In the genomic region with DNA sequence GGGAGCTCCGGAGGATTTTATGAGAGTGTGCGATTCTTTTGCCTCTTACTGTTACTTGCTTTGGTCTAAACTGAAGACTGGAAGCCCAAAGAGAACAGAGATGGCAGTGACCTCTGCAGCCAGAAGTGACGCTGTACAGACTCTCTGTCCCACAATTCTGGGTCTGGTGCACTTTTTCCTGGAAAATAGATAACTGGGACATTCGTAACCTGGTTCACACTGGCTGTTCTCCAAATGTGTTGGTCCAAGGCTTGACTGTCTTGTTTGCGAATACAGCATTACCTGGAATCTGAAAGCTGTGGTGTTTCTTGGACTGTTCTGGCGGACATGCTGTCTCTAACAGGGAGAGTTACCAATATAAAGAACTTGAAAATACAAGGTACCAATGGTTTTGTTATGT, we compare ENCODE assay signal across 35 mouse cellular contexts.
"Had no signal": no experiment of that assay in that cellular context is flagged by ENCODE, and none has a peak within 500 bp of the region (broad histone marks: within the 10 kb centered on the region; RNA-seq: fewer than 3 reads in every experiment).

No protein-coding gene starts in this region.

- H3K9me3 ChIP-seq: heart, embryonic 10.5 days; heart, embryonic 12.5 days; heart, embryonic 13.5 days; heart, embryonic 15.5 days; hindbrain, embryonic 10.5 days; hindbrain, embryonic 12.5 days; hindbrain, embryonic 13.5 days; hindbrain, embryonic 15.5 days; intestine, embryonic 15.5 days; kidney, embryonic 15.5 days had no signal

- DNase-seq: heart, adult 2 months; heart, postnatal 10 days; heart, postnatal 14 days; heart, postnatal 36 days; heart, postnatal 4 days; kidney, adult 11 months; kidney, adult 18-20 months; kidney, adult 2 months; kidney, adult 8-10 months; kidney, adult 9 months; kidney, postnatal 10 days; kidney, postnatal 14 days; kidney, postnatal 25 days; kidney, postnatal 36 days; kidney, postnatal 4 days; layer of hippocampus, adult 9-11 months had no signal

- H3K4me3 ChIP-seq: heart, adult 2 months; heart, embryonic 10.5 days; heart, embryonic 12.5 days; heart, embryonic 13.5 days; heart, embryonic 15.5 days; hindbrain, embryonic 10.5 days; hindbrain, embryonic 12.5 days; hindbrain, embryonic 13.5 days; hindbrain, embryonic 15.5 days; intestine, embryonic 15.5 days; kidney, embryonic 15.5 days; layer of hippocampus, adult 2 months had no signal

- H3K27ac ChIP-seq: heart, adult 2 months; heart, embryonic 10.5 days; heart, embryonic 13.5 days; heart, embryonic 15.5 days; hindbrain, embryonic 10.5 days; hindbrain, embryonic 12.5 days; hindbrain, embryonic 13.5 days; hindbrain, embryonic 14.5 days; hindbrain, embryonic 15.5 days; hindbrain, postnatal 0 days; intestine, embryonic 15.5 days; kidney, embryonic 15.5 days; kidney, postnatal 0 days; layer of hippocampus, adult 2 months had no signal

- H3K4me2 ChIP-seq: heart, embryonic 11.5 days; heart, embryonic 12.5 days; heart, embryonic 13.5 days; heart, embryonic 15.5 days; hindbrain, embryonic 12.5 days; hindbrain, embryonic 13.5 days; hindbrain, embryonic 14.5 days; hindbrain, embryonic 15.5 days; intestine, embryonic 15.5 days; kidney, embryonic 15.5 days had no signal

- H3K9ac ChIP-seq: heart, embryonic 12.5 days; heart, embryonic 13.5 days; heart, embryonic 15.5 days; hindbrain, embryonic 12.5 days; hindbrain, embryonic 13.5 days; hindbrain, embryonic 14.5 days; hindbrain, embryonic 15.5 days; intestine, embryonic 15.5 days; kidney, embryonic 15.5 days had no signal

- ATAC-seq: hindbrain, embryonic 16.5 days; hindbrain, postnatal 0 days; inflammation-experienced regulatory T-cells, adult 6 months; intestine, embryonic 15.5 days; intestine, embryonic 16.5 days; intestine, postnatal 0 days had no signal

- H3K4me1 ChIP-seq: heart, embryonic 10.5 days; heart, embryonic 12.5 days; heart, embryonic 15.5 days; intestine, embryonic 15.5 days had no signal

- H3K36me3 ChIP-seq: heart, embryonic 10.5 days; heart, embryonic 12.5 days; heart, embryonic 13.5 days; heart, embryonic 15.5 days; hindbrain, embryonic 10.5 days; hindbrain, embryonic 12.5 days; hindbrain, embryonic 13.5 days; hindbrain, embryonic 15.5 days; intestine, embryonic 15.5 days; kidney, embryonic 15.5 days had no signal

- H3K27me3 ChIP-seq: heart, embryonic 12.5 days; heart, embryonic 15.5 days; hindbrain, embryonic 12.5 days; hindbrain, embryonic 13.5 days; hindbrain, embryonic 15.5 days; intestine, embryonic 15.5 days; kidney, embryonic 15.5 days had no signal
